Mouse (Mus musculus) MEL (cell line): ENCODE data around the gene 4930455H04Rik. TPM values are rescaled to one million over a fixed set of nuclear protein-coding genes. Genes with fewer than 3 reads are reported as not detected.
A peak's percentile ranks its signal among the peaks of the same experiment; 100 is the strongest.

Experiments used
- DNase-seq: peaks from one replicate; pipeline ENCODE4 v3.0.0; 2011; ENCODE audit warnings: low read depth, low spot score
- H3K27ac ChIP-seq: 2 replicates; pipeline ENCODE4 v1.5.1; 2012; ENCODE audit warnings: low read depth, mild to moderate bottlenecking, control low read depth, low read length, moderate library complexity; ENCODE audit not compliant: control insufficient read depth
- H3K27me3 ChIP-seq, 2 experiments: fragments of 150-350 bp in 1 of 2; sonication (generic) in 1 of 2; 2 replicates each; pipeline ENCODE4 v1.6.1; 2012; ENCODE audit warnings: low read length in 2 of 2, mild to moderate bottlenecking in 2 of 2, improper control_type of control experiment in 1 of 2, moderate library complexity in 1 of 2; ENCODE audit not compliant: insufficient read depth in 2 of 2, control insufficient read depth in 1 of 2
- H3K36me3 ChIP-seq, 2 experiments: 2 replicates each; pipeline ENCODE4 v1.6.1; 2012 to 2014; ENCODE audit warnings: low read length in 2 of 2, improper control_type of control experiment in 1 of 2, inconsistent platforms in 1 of 2, mild to moderate bottlenecking in 1 of 2; ENCODE audit not compliant: insufficient read depth in 2 of 2, control insufficient read depth in 1 of 2
- H3K4me1 ChIP-seq, 2 experiments: fragments of 150-350 bp in 1 of 2; sonication (generic) in 1 of 2; 2 replicates each; pipeline ENCODE4 v1.6.1; 2012; ENCODE audit warnings: low read length in 2 of 2, improper control_type of control experiment in 1 of 2, mild to moderate bottlenecking in 1 of 2; ENCODE audit not compliant: insufficient read depth in 2 of 2, control insufficient read depth in 1 of 2
- H3K4me3 ChIP-seq, 2 experiments: fragments of 150-350 bp in 1 of 2; sonication (generic) in 1 of 2; 2 replicates each; pipeline ENCODE4 v1.5.1; 2012; ENCODE audit warnings: low read depth in 2 of 2, low read length in 2 of 2, mild to moderate bottlenecking in 2 of 2, moderate library complexity in 2 of 2, control low read depth in 1 of 2, improper control_type of control experiment in 1 of 2; ENCODE audit not compliant: control insufficient read depth in 1 of 2, insufficient read depth in 1 of 2
- H3K79me2 ChIP-seq: 2 replicates; pipeline ENCODE4 v1.6.1; 2012; ENCODE audit warnings: mild to moderate bottlenecking, low read length, moderate library complexity; ENCODE audit not compliant: control insufficient read depth, poor library complexity, insufficient read depth
- H3K9ac ChIP-seq: 2 replicates; pipeline ENCODE4 v1.6.1; 2012; ENCODE audit warnings: low read depth, mild to moderate bottlenecking, control low read depth, low read length, moderate library complexity; ENCODE audit not compliant: control insufficient read depth, poor library complexity, severe bottlenecking
- H3K9me3 ChIP-seq: fragments of 150-350 bp; sonication (generic); replicated peaks from 2 replicates; pipeline ENCODE4 v1.6.1; 2012; ENCODE audit warnings: mild to moderate bottlenecking, low read length, improper control_type of control experiment, moderate library complexity; ENCODE audit not compliant: insufficient read depth
- BHLHE40 ChIP-seq: IDR thresholded peaks from 2 replicates; pipeline ENCODE4 v1.6.1; 2012; ENCODE audit warnings: low read depth, mild to moderate bottlenecking, inconsistent platforms, low read length, improper control_type of control experiment, borderline replicate concordance
- ELF1 ChIP-seq: IDR thresholded peaks from 2 replicates; pipeline ENCODE4 v1.6.1; 2014; ENCODE audit warnings: low read depth, mild to moderate bottlenecking, inconsistent platforms, low read length, improper control_type of control experiment, moderate library complexity
- ETS1 ChIP-seq: IDR thresholded peaks from 2 replicates; pipeline ENCODE4 v1.6.1; 2012; ENCODE audit warnings: low read depth, mild to moderate bottlenecking, inconsistent platforms, low read length, improper control_type of control experiment, moderate library complexity
- GABPA ChIP-seq: IDR thresholded peaks from 2 replicates; pipeline ENCODE4 v1.6.1; 2012; ENCODE audit warnings: low read depth, mild to moderate bottlenecking, inconsistent platforms, low read length, improper control_type of control experiment, moderate library complexity
- HCFC1 ChIP-seq: IDR thresholded peaks from 2 replicates; pipeline ENCODE4 v1.6.1; 2012; ENCODE audit warnings: low read depth, mild to moderate bottlenecking, inconsistent platforms, low read length, improper control_type of control experiment, moderate library complexity
- JUND ChIP-seq: IDR thresholded peaks from 2 replicates; pipeline ENCODE4 v1.6.1; 2011; ENCODE audit warnings: low read depth, mild to moderate bottlenecking, improper control_type of control experiment, low read length
- MAZ ChIP-seq: IDR thresholded peaks from 2 replicates; pipeline ENCODE4 v1.6.1; 2012; ENCODE audit warnings: low read depth, mild to moderate bottlenecking, inconsistent platforms, low read length, improper control_type of control experiment
- MEF2A ChIP-seq: IDR thresholded peaks from 2 replicates; pipeline ENCODE4 v1.6.1; 2014; ENCODE audit warnings: low read depth, mild to moderate bottlenecking, inconsistent platforms, low read length, improper control_type of control experiment; ENCODE audit not compliant: poor library complexity, insufficient replicate concordance, severe bottlenecking; ENCODE audit errors: extremely low read depth
- MXI1 ChIP-seq: IDR thresholded peaks from 2 replicates; pipeline ENCODE4 v1.6.1; 2011; ENCODE audit warnings: mild to moderate bottlenecking, low read depth, low read length, improper control_type of control experiment
- MYB ChIP-seq: IDR thresholded peaks from 2 replicates; pipeline ENCODE4 v1.6.1; 2011; ENCODE audit warnings: mild to moderate bottlenecking, low read depth, low read length, improper control_type of control experiment
- MYC ChIP-seq: IDR thresholded peaks from 2 replicates; pipeline ENCODE4 v1.6.1; 2011; ENCODE audit warnings: low read depth, mild to moderate bottlenecking, low read length, improper control_type of control experiment, moderate library complexity
- NRF1 ChIP-seq: IDR thresholded peaks from 2 replicates; pipeline ENCODE4 v1.6.1; 2014; ENCODE audit warnings: low read depth, mild to moderate bottlenecking, inconsistent platforms, low read length, improper control_type of control experiment, moderate library complexity; ENCODE audit not compliant: poor library complexity, insufficient read depth, severe bottlenecking
- POLR2A ChIP-seq, 2 experiments: IDR thresholded peaks; 2 replicates each; pipeline ENCODE4 v1.6.1; 2011 to 2012; ENCODE audit warnings: low read length in 2 of 2, mild to moderate bottlenecking in 2 of 2, control low read depth in 1 of 2, improper control_type of control experiment in 1 of 2, low read depth in 1 of 2, moderate library complexity in 1 of 2; ENCODE audit not compliant: control insufficient read depth in 1 of 2, insufficient read depth in 1 of 2, poor library complexity in 1 of 2
- POLR2AphosphoS5 ChIP-seq: IDR thresholded peaks from 2 replicates; pipeline ENCODE4 v1.6.1; 2012; ENCODE audit warnings: low read depth, borderline replicate concordance, mild to moderate bottlenecking, inconsistent platforms, low read length, moderate library complexity, mixed read lengths
- SIN3A ChIP-seq: IDR thresholded peaks from 2 replicates; pipeline ENCODE4 v1.6.1; 2012; ENCODE audit warnings: low read length, improper control_type of control experiment, inconsistent platforms
- TAL1 ChIP-seq: IDR thresholded peaks from 2 replicates; pipeline ENCODE4 v1.6.1; 2012; ENCODE audit warnings: mild to moderate bottlenecking, inconsistent platforms, low read length, moderate library complexity, mixed read lengths
- TBP ChIP-seq: IDR thresholded peaks from 2 replicates; pipeline ENCODE4 v1.8.0; 2011; ENCODE audit warnings: low read depth, low read length, improper control_type of control experiment
- TCF12 ChIP-seq: IDR thresholded peaks from 2 replicates; pipeline ENCODE4 v1.6.1; 2014; ENCODE audit warnings: low read depth, mild to moderate bottlenecking, inconsistent platforms, low read length, improper control_type of control experiment, moderate library complexity
- polyA plus RNA-seq, 2 experiments: library from polyadenylated mRNA; stranded (reverse) in 1 of 2; unstranded in 1 of 2; fragments of >175 nt in 1 of 2; fragments of >200 nt in 1 of 2; gene quantifications; 2 replicates each; pipeline versions ENCODE4 v1.2.1 to v1.2.4; 2012; ENCODE audit warnings: low replicate concordance in 2 of 2, low read depth in 1 of 2; ENCODE audit not compliant: insufficient read length in 2 of 2, insufficient read depth in 1 of 2, missing spikeins in 1 of 2
- total RNA-seq: library from RNA; depleted of rRNA; stranded (reverse); fragments of 300-350 nt; gene quantifications from 2 replicates; pipeline ENCODE4 v1.2.3, GENCODE M21; 2012

The 4930455H04Rik gene
- total and polyA plus RNA-seq, 3 experiments: not detected

GRCm38 (mm10) chr3:116985741-116986140 is 17.7 kb downstream of the 4930455H04Rik start:
- H3K9me3 ChIP-seq: no peaks in the 10 kb centered on the region
- TF ChIP-seq TAL1 (no peak), ELF1 (no peak), GABPA (no peak), POLR2AphosphoS5 (no peak), BHLHE40 (no peak), MEF2A (no peak), MYC (no peak), TBP (no peak), MAZ (no peak), TCF12 (no peak), MYB (no peak), HCFC1 (no peak), NRF1 (no peak)
- H3K36me3 ChIP-seq: peaks cover 0 to 4% of the 10 kb centered on the region in 2 experiments; a peak in 2 of 4 replicates
- H3K27me3 ChIP-seq: no peaks in the 10 kb centered on the region
- H3K27ac ChIP-seq: no peak overlapping the region
- no peak overlapping the region for H3K4me3 ChIP-seq
- H3K79me2 ChIP-seq: no peaks in the 10 kb centered on the region
- H3K9ac ChIP-seq: no peak overlapping the region
- H3K4me1 ChIP-seq: peaks cover 0 to 4% of the 10 kb centered on the region in 2 experiments; a peak in 1 of 4 replicates
- DNase-seq: no peak

DNA sequence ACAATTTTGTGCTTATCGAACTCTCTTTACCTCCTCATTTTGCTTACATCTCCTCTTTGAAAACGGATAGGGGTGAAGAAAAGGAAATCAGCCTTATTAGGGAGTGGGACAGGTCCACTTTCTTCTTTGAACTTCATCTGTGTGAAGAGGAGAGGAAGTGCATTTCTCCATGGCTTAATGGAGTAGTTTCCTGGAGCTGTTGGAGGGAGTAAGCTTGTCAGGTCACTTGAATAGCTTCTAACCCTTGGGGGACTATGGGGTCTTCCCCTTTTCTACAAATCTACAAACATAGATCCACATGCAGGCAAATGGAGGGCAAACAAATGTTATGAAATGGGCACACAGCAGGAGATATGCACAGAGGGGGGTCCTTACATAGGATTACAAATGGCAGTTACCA is 18.4 kb downstream of the 4930455H04Rik start:
- Histone ChIP-seq H3K9ac (peak overlapping the region; percentile 55), H3K4me1 (peaks cover 0 to 4% of the 10 kb centered on the region in 2 experiments; a peak in 1 of 4 replicates), H3K4me3 (peak overlapping the region; percentile 49 to 82)
- TF ChIP-seq ETS1: 0 out of 2 replicates have a peak, but pooled peaks have one; percentile 19
- TF ChIP-seq MYC: no peak
- TF ChIP-seq SIN3A: peak; percentile 68
- no peak for TF ChIP-seq JUND
- 0 out of 2 replicates have a peak, but pooled peaks have one; percentile 2 for TF ChIP-seq TCF12
- TF ChIP-seq TBP: peak; percentile 44; the same call in 1 of the 2 replicates
- TF ChIP-seq MEF2A: 0 out of 2 replicates have a peak, but pooled peaks have one; percentile 32
- peak in 1 of 2 experiments; percentile 40; a peak in 1 of 4 replicates for TF ChIP-seq POLR2A (IDR thresholded peaks at IDR 0.05; ENCODE audit: control insufficient read depth in 1 of 2, insufficient read depth in 1 of 2, low read depth in 1 of 2, low read length in 2 of 2, poor library complexity in 1 of 2)
- TF ChIP-seq MXI1: no peak; the same call in 1 of the 2 replicates
- TF ChIP-seq, all 39 proteins: peak for 6
- peaks cover 0 to 4% of the 10 kb centered on the region in 2 experiments; a peak in 2 of 4 replicates for H3K36me3 ChIP-seq
- DNase-seq: peak; percentile 75
- no peaks in the 10 kb centered on the region for H3K9me3 ChIP-seq
- H3K27ac ChIP-seq: peak overlapping the region; percentile 79
- H3K79me2 ChIP-seq: no peaks in the 10 kb centered on the region
- H3K27me3 ChIP-seq: no peaks in the 10 kb centered on the region
